Mouse (Mus musculus) embryonic fibroblast, embryonic 13.5 days (primary cell): Measurements from ENCODE around the gene Eapp. TPM values are rescaled to one million over a fixed set of nuclear protein-coding genes. Genes with fewer than 3 reads are reported as not detected.

ENCODE experiments used
- H3K27ac ChIP-seq: 2 replicates; pipeline ENCODE4 v1.5.1; 2012; ENCODE audit warnings: low read length, control low read depth, inconsistent platforms; ENCODE audit not compliant: insufficient read depth
- H3K4me1 ChIP-seq: 2 replicates; pipeline ENCODE4 v1.6.1; 2011; ENCODE audit warnings: low read length; ENCODE audit not compliant: control insufficient read depth, insufficient read depth
- H3K4me3 ChIP-seq: 2 replicates; pipeline ENCODE4 v1.5.1; 2011; ENCODE audit warnings: mild to moderate bottlenecking, control low read depth, low read length; ENCODE audit not compliant: insufficient read depth
- CTCF ChIP-seq: IDR thresholded peaks from 2 replicates; pipeline ENCODE4 v1.5.1; 2011; ENCODE audit warnings: mild to moderate bottlenecking, control low read depth, low read length, moderate library complexity, borderline replicate concordance; ENCODE audit not compliant: insufficient read depth
- POLR2A ChIP-seq: IDR thresholded peaks from 2 replicates; pipeline ENCODE4 v1.6.1; 2011; ENCODE audit warnings: low read depth, mild to moderate bottlenecking, control low read depth, low read length, moderate library complexity
- polyA plus RNA-seq: library from polyadenylated mRNA; stranded (reverse); fragments of >200 nt; gene quantifications from 2 replicates; pipeline ENCODE4 v1.2.4, GENCODE M21; 2011; ENCODE audit warnings: low read depth; ENCODE audit not compliant: missing spikeins, insufficient read length

The Eapp gene
- polyA plus RNA-seq, 1 experiment = 53.1 TPM

- Histone ChIP-seq H3K27ac (no peak overlapping the region), H3K4me3 (no peak overlapping the region), H3K4me1 (no peaks in the 10 kb centered on the region)
- TF ChIP-seq CTCF (no peak), POLR2A (no peak)
These were observed 54.3 kb downstream of the Eapp start for GRCm38 (mm10) chr12:54641374-54641773.

GRCm38 (mm10) chr12:54640259-54640658, 55.4 kb downstream of the Eapp start:
- TF ChIP-seq POLR2A (no peak), CTCF (no peak)
- no peaks in the 10 kb centered on the region for H3K4me1 ChIP-seq
- no peak overlapping the region for H3K27ac ChIP-seq
- no peak overlapping the region for H3K4me3 ChIP-seq

- Histone ChIP-seq H3K4me1 (no peaks in the 10 kb centered on the region), H3K4me3 (no peak overlapping the region), H3K27ac (no peak overlapping the region)
- TF ChIP-seq POLR2A (no peak), CTCF (no peak)
These were observed 58.7 kb downstream of the Eapp start for GRCm38 (mm10) chr12:54637033-54637432.

- no peak overlapping the region for H3K4me3 ChIP-seq
- no peak for TF ChIP-seq POLR2A
- no peak for TF ChIP-seq CTCF
- no peaks in the 10 kb centered on the region for H3K4me1 ChIP-seq
- no peak overlapping the region for H3K27ac ChIP-seq
These were observed 63.6 kb downstream of the Eapp start for GRCm38 (mm10) chr12:54632141-54632540.

GRCm38 (mm10) chr12:54621942-54622341, 73.8 kb downstream of the Eapp start:
- no peaks in the 10 kb centered on the region for H3K4me1 ChIP-seq
- no peak overlapping the region for H3K27ac ChIP-seq
- TF ChIP-seq POLR2A (no peak), CTCF (no peak)
- no peak overlapping the region for H3K4me3 ChIP-seq

Other genes starting within 250 kb of the Eapp start
- gene Sptssa, start 39.3 kb downstream of the Eapp start, polyA plus RNA-seq = 59.2 and 68.0 TPM in 2 replicates
- gene Snx6, start 99.8 kb upstream of the Eapp start, polyA plus RNA-seq = 95.8 and 105 TPM in 2 replicates
- 218 and 247 TPM in 2 replicates for gene Cfl2, start 167.0 kb upstream of the Eapp start, polyA plus RNA-seq